Mouse (Mus musculus) C2C12 (cell line): Measurements from ENCODE around the gene Tmprss15.

ENCODE experiments used
- CEBPB ChIP-seq: IDR thresholded peaks from one replicate; pipeline ENCODE4 v1.6.1; 2011; ENCODE audit warnings: low read depth, mild to moderate bottlenecking, control low read depth, moderate library complexity
- CTCF ChIP-seq: IDR thresholded peaks from one replicate; pipeline ENCODE4 v1.5.1; 2011; ENCODE audit not compliant: control insufficient read depth, insufficient read depth, insufficient read length
- MAX ChIP-seq: IDR thresholded peaks from one replicate; pipeline ENCODE4 v1.6.1; 2011; ENCODE audit warnings: mild to moderate bottlenecking, control low read depth
- MYOD1 ChIP-seq: IDR thresholded peaks from one replicate; pipeline ENCODE4 v1.6.1; 2011; ENCODE audit warnings: low read depth; ENCODE audit not compliant: control insufficient read depth, insufficient read length
- MYOG ChIP-seq: IDR thresholded peaks from one replicate; pipeline ENCODE4 v1.6.1; 2011; ENCODE audit not compliant: control insufficient read depth, insufficient read length; ENCODE audit errors: extremely low read depth
- USF1 ChIP-seq: IDR thresholded peaks from one replicate; pipeline ENCODE4 v1.6.1; 2011; ENCODE audit warnings: low read depth, mild to moderate bottlenecking, control low read depth, moderate library complexity

DNA sequence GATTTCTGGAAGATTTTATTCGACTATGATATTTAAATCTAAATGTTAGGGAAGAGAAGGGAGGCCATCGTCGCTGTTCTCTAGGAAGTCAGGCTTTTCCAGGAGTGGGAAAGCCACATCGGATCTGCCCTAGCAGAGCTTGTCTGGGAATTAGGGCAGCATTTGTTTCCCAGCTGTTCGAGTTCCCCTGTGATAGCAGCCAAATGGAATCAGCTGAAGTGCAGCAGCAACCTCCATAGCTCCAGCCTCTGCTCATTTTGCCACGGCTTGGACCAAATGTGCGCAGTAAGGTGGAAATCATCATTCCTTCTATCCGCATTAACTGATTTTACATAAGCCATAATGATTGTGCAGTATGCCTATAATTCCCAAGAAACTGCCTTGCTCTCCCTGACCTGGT is 153.1 kb downstream of the Tmprss15 start:
- TF ChIP-seq USF1: no peak
- no peak for TF ChIP-seq CTCF
- TF ChIP-seq CEBPB: no peak
- TF ChIP-seq MAX: no peak
- TF ChIP-seq MYOG: no peak
- TF ChIP-seq MYOD1: no peak
